Mouse (Mus musculus): ENCODE results near the gene Nolc1.

- TF ChIP-seq CTCF (IDR thresholded peaks at IDR 0.05; ENCODE audit: low read depth, low read length), result no peak
- TF ChIP-seq GATA1 (IDR thresholded peaks at IDR 0.05; ENCODE audit: borderline replicate concordance, low read length), result no peak
- TF ChIP-seq POLR2AphosphoS5 (IDR thresholded peaks at IDR 0.05; ENCODE audit: insufficient replicate concordance, low read depth, low read length), result no peak
Measured at GRCm38 (mm10) chr19:46043380-46043779, 32.3 kb upstream of the Nolc1 start.
